Mouse (Mus musculus): ENCODE data around the gene Brca1. TPM values are rescaled to one million over a fixed set of nuclear protein-coding genes. Genes with fewer than 3 reads are reported as not detected.

Gene Brca1
- total RNA-seq, 2 experiments from 2014 or later = 0.61 to 0.70 TPM

GRCm38 (mm10) chr11:101581081-101581764 lies 29.5 kb upstream of the Brca1 start:
- Histone ChIP-seq H3K4me3 (no peak overlapping the region), H3K27ac (no peak overlapping the region)
- TF ChIP-seq CTCF (IDR thresholded peaks at IDR 0.05) = no peak
- DNase-seq (ENCODE audit: extremely low spot score in 1 of 2, low spot score in 2 of 2) = no peak
- intact Hi-C loops (cut with DNase I) = no loop called here

DNA sequence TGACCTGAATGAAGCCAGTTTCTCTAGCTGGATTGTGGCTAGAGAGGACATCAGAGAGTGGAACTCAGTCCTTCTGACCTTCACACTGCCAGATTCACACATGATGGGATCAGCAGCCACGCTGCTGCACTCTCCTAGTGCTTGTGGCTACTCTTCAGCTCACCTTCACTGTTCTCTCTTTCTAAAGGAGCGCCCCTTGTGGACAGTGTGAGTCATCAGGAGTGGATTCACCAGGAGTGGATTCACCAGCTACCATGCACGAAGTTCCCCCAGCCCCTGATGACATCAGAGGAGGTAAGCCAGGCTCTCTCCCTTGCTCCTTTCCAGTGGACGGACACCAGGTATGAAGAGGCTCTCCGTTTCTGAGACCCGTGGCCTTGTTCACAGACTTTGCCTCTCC lies 24.4 kb upstream of the Brca1 start:
- H3K4me3 ChIP-seq = no peak overlapping the region
- peak; percentile 38 for TF ChIP-seq CTCF (IDR thresholded peaks at IDR 0.05)
- intact Hi-C loops (cut with DNase I) = no loop called here
- no peak overlapping the region for H3K27ac ChIP-seq
- DNase-seq (ENCODE audit: extremely low spot score in 1 of 2, low spot score in 2 of 2) = no peak

DNA sequence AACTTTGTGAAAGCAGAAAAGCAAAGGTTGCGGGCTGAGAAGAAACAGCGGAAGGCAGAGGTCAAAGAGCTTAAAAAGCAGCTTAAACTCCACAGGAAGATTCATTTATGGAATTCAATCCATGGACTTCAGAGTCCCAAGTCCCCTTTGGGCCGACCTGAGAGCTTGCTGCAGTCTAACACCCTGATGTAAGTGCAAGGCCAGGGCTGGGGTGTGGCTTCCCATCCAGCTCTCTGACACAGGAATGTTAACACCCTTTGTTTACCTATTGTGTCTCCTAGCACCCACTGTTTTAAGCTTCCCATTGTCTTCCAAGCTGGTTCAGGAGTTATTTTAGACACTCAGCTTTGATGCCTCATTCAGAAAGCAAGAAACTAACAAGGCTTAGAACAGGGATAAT lies 16.7 kb upstream of the Brca1 start:
- no peak for DNase-seq (ENCODE audit: extremely low spot score in 1 of 2, low spot score in 2 of 2)
- H3K4me3 ChIP-seq = no peak overlapping the region
- intact Hi-C loops (cut with DNase I) = loop anchor here (5.0 kb wide), 1 partner anchor 189 kb away; no protein-coding TSS in a partner anchor
- TF ChIP-seq CTCF (IDR thresholded peaks at IDR 0.05) = no peak
- H3K27ac ChIP-seq = no peak overlapping the region

DNA sequence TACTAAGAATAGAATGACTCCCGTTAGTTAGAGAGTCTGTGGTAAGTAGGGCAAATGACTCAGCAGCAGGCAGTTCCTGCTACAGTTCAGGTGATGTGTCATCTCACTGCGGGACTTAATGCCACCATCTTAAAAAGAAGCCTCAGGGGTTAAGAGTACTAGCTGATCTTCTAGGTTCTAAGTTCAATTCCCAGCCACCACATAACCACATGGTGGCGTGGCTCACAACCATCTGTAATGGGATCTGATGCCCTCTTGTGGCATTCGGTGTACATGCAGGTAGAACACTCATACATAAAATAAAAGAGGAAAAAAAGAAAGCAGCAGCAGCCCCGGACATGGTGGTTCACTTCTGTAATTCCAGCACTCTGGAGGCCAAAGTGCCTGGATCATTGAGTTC lies 10.6 kb upstream of the Brca1 start:
- Histone ChIP-seq H3K4me3 (no peak overlapping the region), H3K27ac (no peak overlapping the region)
- peak; percentile 84 for TF ChIP-seq CTCF (IDR thresholded peaks at IDR 0.05)
- intact Hi-C loops (cut with DNase I) = no loop called here
- no peak for DNase-seq (ENCODE audit: extremely low spot score in 1 of 2, low spot score in 2 of 2)

DNA sequence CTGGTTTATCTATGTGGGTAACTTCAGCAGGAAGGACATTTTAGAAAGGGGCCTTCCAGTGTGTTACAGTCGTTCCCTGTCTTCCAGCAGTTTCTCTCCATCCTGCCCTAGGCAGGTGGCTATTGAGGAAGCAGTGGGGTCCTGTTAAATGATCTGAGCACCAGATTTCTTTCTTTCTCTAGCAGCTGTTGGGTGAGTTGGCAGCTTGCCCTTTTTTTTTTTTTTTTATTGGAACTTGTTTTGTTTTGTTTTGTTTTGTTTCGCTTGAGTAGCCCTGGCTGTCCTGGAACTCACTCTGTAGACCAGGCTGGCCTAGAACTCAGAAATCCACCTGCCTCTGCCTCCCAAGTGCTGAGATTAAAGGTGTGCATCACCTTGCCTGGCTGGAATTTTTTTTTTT lies 5.2 kb upstream of the Brca1 start:
- intact Hi-C loops (cut with DNase I) = no loop called here
- DNase-seq (ENCODE audit: extremely low spot score in 1 of 2, low spot score in 2 of 2) = no peak
- no peak overlapping the region for H3K4me3 ChIP-seq
- TF ChIP-seq CTCF (IDR thresholded peaks at IDR 0.05) = no peak
- no peak overlapping the region for H3K27ac ChIP-seq

GRCm38 (mm10) chr11:101556541-101556940 lies 4.8 kb upstream of the Brca1 start:
- intact Hi-C loops (cut with DNase I) = no loop called here
- no peak for TF ChIP-seq CTCF (IDR thresholded peaks at IDR 0.05)
- no peak for DNase-seq (ENCODE audit: extremely low spot score in 1 of 2, low spot score in 2 of 2)
- Histone ChIP-seq H3K4me3 (no peak overlapping the region), H3K27ac (no peak overlapping the region)

- H3K27ac ChIP-seq = peak overlapping the region; percentile 92
- TF ChIP-seq CTCF (IDR thresholded peaks at IDR 0.05) = no peak
- peak overlapping the region; percentile 85 for H3K4me3 ChIP-seq
- intact Hi-C loops (cut with DNase I) = loop anchor here (2.0 kb wide), 2 partner anchors 85 to 127 kb away; no protein-coding TSS in a partner anchor
- DNase-seq (ENCODE audit: extremely low spot score in 1 of 2, low spot score in 2 of 2) = no peak
Observed at GRCm38 (mm10) chr11:101553354-101553930, 1.7 kb upstream of the Brca1 start.

GRCm38 (mm10) chr11:101552476-101553300 lies 933 bp upstream of the Brca1 start:
- DNase-seq (ENCODE audit: extremely low spot score in 1 of 2, low spot score in 2 of 2) = peak; percentile 93 to 98
- Histone ChIP-seq H3K4me3 (peak overlapping the region; percentile 85), H3K27ac (peak overlapping the region; percentile 100)
- intact Hi-C loops (cut with DNase I) = loop anchor here (1.0 to 2.0 kb wide), 3 partner anchors 84 to 126 kb away; partner anchors contain the start of gene Rpl27
- TF ChIP-seq CTCF (IDR thresholded peaks at IDR 0.05) = peak; percentile 32

- intact Hi-C loops (cut with DNase I) = no loop called here
- TF ChIP-seq CTCF (IDR thresholded peaks at IDR 0.05) = no peak
- no peak overlapping the region for H3K4me3 ChIP-seq
- H3K27ac ChIP-seq = no peak overlapping the region
- no peak for DNase-seq (ENCODE audit: extremely low spot score in 1 of 2, low spot score in 2 of 2)
Observed at GRCm38 (mm10) chr11:101548526-101548925, 3.2 kb downstream of the Brca1 start.

- intact Hi-C loops (cut with DNase I) = no loop called here
- H3K4me3 ChIP-seq = no peak overlapping the region
- no peak for TF ChIP-seq CTCF (IDR thresholded peaks at IDR 0.05)
- DNase-seq (ENCODE audit: extremely low spot score in 1 of 2, low spot score in 2 of 2) = no peak
- H3K27ac ChIP-seq = no peak overlapping the region
Observed at GRCm38 (mm10) chr11:101544132-101544531, 7.6 kb downstream of the Brca1 start.

GRCm38 (mm10) chr11:101543533-101543932 lies 8.2 kb downstream of the Brca1 start:
- no peak overlapping the region for H3K4me3 ChIP-seq
- DNase-seq (ENCODE audit: extremely low spot score in 1 of 2, low spot score in 2 of 2) = no peak
- TF ChIP-seq CTCF (IDR thresholded peaks at IDR 0.05) = no peak
- intact Hi-C loops (cut with DNase I) = loop anchor here (2.0 kb wide), 1 partner anchor 77 kb away; the partner anchor contains the start of gene Vat1
- H3K27ac ChIP-seq = no peak overlapping the region

DNA sequence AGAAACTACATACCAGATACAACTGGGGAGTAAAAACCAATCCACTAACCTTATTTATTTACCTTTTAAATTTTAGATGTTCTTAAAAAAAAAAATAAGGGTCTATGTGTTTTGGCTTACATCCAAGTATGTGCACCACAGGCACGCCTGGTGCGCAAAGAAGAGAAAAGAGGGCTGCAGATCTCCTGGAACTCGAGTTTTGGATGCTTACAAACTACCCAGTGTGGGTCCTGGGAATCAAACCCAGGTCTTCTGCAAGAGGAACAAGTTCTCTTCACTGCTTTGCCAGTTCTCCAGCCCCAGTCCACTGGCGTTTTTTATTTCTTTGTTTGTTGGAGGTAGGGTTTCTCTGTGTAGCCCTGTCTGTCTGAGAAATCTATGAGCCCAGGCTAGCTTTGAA lies 25.1 kb downstream of the Brca1 start:
- intact Hi-C loops (cut with DNase I) = loop anchor here (10.0 kb wide), 1 partner anchor 162 kb away; the partner anchor contains the start of gene G6pc
- H3K4me3 ChIP-seq = no peak overlapping the region
- no peak for TF ChIP-seq CTCF (IDR thresholded peaks at IDR 0.05)
- no peak overlapping the region for H3K27ac ChIP-seq
- no peak for DNase-seq (ENCODE audit: extremely low spot score in 1 of 2, low spot score in 2 of 2)

Data from left cerebral cortex, adult 2 months (tissue).